Mouse (Mus musculus): Measurements from ENCODE around the gene Ipo9. TPM values are rescaled to one million over a fixed set of nuclear protein-coding genes. Genes with fewer than 3 reads are reported as not detected.

Gene Ipo9
- polyA plus RNA-seq (2012; rRNA removed): 148 and 188 TPM in 2 replicates

DNA sequence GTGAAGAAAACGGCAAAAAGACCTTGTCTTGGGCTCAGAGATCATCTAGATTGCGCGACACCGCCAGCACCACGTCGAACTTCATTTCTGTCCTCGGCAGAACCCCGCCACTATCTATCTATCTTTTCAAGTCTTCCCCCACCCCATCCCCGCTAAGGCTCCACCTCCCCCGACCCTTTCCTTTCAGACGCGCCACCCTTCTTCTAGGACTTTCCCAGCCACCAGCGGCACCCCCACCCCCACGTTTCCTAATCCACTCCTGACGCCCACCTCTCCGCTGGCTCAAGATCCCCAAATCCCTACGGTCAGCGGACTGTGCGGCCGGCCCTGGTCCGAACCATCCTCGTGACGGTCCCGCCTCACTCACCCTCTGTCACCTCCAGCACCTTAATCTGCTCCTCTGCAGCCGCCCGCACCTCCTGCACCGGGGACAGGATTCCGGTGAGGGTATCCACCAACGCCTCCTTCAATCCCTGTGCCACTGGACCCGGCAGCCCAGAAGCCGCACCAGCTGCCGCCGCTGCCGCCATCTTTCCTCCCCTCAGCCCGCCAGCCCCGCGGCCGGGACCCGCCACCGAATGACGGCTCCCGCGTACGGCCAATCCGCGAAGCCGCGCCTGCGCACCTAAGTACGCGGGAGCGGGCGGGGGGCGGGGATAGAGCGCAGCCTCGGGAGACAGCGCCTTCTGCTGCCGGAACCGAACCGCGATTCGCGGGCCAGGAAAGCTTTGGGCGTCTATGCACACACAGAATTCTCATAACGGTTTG lies at the start of gene Ipo9:
Gene Ipo9 (minus strand): TSS at position 599 of the 768 bp plus-strand sequence.

GRCm38 (mm10) chr1:135374868-135375581 lies 55.3 kb downstream of the Ipo9 start, which contains the start of gene Shisa4:
Shisa4 (minus strand) TSS chr1:135375237.

Other genes with a start within 250 kb of the Ipo9 start
- gene Elf3, start 171.9 kb downstream of the Ipo9 start, polyA plus RNA-seq (2012; rRNA removed): 0.70 and 1.2 TPM in 2 replicates
- 40.7 and 48.9 TPM in 2 replicates for gene Rnpep, start 146.4 kb downstream of the Ipo9 start, polyA plus RNA-seq (2012; rRNA removed)
- gene Timm17a, start 116.7 kb downstream of the Ipo9 start, polyA plus RNA-seq (2012; rRNA removed): 52.6 and 54.9 TPM in 2 replicates
- gene Lmod1, start 105.7 kb downstream of the Ipo9 start, polyA plus RNA-seq (2012; rRNA removed): 0.63 and 0.83 TPM in 2 replicates
- gene Shisa4, start 55.3 kb downstream of the Ipo9 start, polyA plus RNA-seq (2012; rRNA removed): 29.3 and 35.1 TPM in 2 replicates
- gene Nav1, start 176.8 kb upstream of the Ipo9 start, polyA plus RNA-seq (2012; rRNA removed): 20.1 and 27.1 TPM in 2 replicates

Data from central nervous system, embryonic 11.5 days (tissue).